Mouse (Mus musculus) ovary, postnatal 36 days (tissue): ENCODE data around the gene Ppp1r3c.
"Not testable (repeated sequence)": the region's sequence is repeated elsewhere in the genome, so short reads cannot be mapped to it uniquely, and the experiment has no call there.

Source experiments
- DNase-seq: peaks from one replicate; pipeline ENCODE4 v3.0.0; 2022; ENCODE audit warnings: low spot score, mixed read lengths

Gene Ppp1r3c

DNA sequence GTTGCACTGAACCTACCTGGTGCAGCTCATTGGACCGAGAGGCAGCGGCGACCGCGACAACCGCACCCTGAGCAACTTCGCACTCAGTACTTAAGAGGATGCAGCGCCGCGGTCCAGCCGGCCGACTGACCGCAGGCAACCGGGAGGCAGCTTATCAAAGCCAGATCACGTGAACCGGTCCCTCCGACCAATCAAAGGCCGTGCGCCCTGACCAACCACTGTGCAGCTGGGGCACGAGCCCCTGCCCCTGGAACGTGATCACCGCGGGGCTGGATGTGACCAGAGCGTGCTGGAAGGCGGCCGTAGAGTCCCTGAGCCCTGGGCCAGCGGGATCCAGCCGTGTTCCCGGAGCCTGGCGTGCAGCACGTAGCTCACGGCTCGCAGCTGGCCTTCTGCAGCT lies at the start of gene Ppp1r3c:
TSS of gene Ppp1r3c (minus strand) at position 117 of the 400 bp plus-strand sequence.
- DNase-seq = peak; percentile 89

- no peak for DNase-seq
These were observed 46.7 kb upstream of the Ppp1r3c start for GRCm38 (mm10) chr19:36783179-36783578.

GRCm38 (mm10) chr19:36782591-36782990 lies 46.1 kb upstream of the Ppp1r3c start:
- DNase-seq = no peak

DNA sequence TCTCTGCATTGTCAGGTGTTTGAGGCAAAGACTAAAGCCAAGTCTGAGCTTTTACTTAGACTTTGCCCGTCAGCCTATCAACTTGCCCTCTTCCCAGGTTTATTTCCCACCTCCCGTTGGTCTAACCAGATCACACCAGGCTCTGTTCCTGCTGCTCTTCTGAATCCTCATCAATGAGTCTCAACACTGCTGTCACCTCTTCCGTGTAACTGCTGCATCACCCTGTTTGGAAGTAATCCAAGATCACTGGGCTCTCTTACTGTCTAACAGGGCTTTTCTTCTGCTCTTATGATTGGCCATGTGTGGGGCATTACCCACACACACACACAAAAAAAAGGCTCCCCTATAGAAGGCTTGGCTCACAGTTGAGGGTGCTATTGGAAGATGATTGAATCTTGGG lies 45.5 kb upstream of the Ppp1r3c start:
- DNase-seq = no peak

DNA sequence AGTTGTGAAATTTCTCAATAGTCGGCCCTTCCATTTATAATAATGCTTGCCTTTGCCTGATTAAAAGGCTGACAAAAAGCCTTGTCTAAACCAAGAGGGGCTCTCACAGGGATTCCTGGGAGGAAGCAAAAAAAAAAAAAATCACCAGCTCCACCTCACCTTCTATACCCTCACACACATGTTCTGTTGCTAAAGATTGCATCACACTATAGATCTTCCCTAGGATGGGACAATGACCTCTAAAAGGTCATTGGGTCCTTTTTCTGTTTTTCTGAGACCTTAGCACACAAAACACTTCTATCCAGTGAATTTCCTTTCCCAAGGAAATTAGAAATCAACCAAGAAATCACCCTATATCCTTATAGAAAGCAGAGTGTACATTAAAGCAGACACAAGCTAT lies 43.9 kb upstream of the Ppp1r3c start:
- DNase-seq = no peak

GRCm38 (mm10) chr19:36779765-36780164 lies 43.3 kb upstream of the Ppp1r3c start:
- DNase-seq = no peak

DNA sequence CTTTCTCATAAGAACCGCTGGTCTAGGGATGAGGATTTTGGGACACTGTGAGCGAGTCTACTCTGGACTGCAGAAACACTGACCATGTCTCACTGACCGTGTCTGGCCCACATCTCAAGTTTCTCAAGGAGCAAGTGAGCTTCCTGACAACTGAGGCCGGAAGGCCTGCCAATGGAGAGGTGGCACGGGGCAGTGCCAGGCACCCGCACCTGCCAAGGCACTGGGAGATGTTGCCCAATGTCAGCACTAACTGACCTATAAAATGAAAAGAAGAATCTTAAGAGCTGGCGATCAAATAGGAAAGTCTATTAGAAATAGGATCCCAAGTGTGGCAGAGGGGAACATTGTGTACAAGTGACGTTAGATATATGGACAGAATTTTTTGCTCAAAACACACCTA lies 39.1 kb upstream of the Ppp1r3c start:
- no peak for DNase-seq

GRCm38 (mm10) chr19:36773716-36774459 lies 37.4 kb upstream of the Ppp1r3c start:
- DNase-seq = no peak

- no peak for DNase-seq
These were observed 31.6 kb upstream of the Ppp1r3c start for GRCm38 (mm10) chr19:36768084-36768483.

DNA sequence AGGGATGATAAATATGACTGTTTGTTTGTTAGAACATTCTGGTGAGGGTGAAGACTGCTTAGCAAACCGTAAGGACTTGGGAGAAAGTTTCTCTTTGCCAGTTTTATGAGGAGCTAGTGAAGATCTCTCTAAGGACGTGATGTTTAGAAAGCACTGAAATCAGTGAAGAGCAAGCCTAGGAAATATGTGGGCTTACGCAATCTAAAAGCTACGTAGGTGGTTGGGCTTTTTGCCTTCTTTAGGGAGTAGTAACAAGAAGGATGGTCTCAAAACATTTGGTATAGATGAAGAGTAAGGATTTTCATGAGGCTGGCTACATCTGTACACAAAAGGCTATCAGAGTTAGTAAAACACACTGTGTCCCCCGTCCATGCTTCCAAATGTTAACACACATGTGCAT lies 28.0 kb upstream of the Ppp1r3c start:
- no peak for DNase-seq

GRCm38 (mm10) chr19:36748996-36749395 lies 12.5 kb upstream of the Ppp1r3c start:
- DNase-seq = no peak

DNA sequence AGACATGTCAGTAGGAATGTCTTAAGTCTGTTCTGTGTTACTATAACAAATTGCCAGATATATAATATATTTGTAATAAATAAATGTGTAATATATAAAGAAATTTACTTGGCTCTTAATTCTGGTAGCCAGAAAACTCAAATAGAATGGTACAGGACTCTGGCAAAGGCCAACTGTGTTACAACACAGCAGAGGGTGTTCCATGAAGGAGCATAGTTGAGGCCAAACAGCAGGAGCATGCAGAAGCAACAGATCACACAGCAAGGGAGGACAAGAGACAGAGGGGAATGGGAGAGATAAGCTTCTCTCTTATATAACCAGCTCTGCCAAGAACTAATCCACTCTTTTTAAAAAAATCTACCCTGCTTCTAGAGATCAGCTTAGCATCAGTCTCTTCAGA lies 5.9 kb upstream of the Ppp1r3c start:
- DNase-seq = no peak

DNA sequence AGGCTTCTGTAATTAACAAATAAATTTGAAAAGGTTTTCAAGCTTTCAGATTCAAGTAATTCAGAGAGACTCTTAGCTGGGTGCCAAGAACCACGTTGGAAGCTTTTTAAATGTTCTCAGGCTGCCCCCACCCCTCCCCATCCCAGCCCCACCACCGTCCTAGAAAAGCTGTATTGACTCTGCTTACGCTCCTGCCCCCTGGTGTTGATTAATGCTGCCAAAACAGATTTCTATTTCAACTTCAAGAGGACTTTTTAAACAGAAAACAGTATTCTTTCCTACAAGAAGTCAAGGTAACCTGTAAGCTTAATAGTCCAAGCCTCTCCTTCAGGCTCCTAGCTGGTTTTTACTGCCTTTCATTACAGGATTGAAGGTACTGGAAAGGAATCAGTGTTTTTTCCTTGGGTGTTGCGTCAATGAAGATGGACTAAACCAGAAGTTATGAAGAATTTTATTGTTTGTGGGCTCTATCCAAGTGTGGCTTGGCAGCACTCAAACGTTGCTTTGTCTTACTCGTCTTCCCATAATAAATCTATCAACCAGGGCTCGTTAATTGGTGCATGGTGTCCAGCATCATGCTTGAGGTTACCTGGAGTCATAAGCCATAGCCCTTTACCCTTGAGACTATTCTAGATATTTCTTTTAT lies 3.2 kb upstream of the Ppp1r3c start:
- DNase-seq = no peak

DNA sequence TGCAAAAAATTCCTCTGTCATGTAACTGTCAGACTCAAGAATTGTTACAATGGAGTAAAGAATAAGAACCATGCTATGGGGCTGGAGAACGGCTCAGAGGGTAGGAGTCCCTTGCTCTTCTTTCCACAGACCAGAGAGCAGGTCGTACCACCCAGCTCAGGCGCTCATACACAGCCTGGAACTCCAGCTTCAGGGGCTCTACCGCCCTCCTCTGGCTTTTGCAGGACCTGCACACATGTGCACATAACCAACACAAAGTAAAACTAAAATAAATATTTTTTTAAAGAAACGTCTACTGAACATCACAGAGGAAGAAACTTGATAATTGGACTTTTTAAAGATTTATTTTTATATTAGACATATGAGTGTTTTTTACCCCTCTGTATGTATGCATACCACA lies 1.6 kb upstream of the Ppp1r3c start:
- DNase-seq = no peak

DNA sequence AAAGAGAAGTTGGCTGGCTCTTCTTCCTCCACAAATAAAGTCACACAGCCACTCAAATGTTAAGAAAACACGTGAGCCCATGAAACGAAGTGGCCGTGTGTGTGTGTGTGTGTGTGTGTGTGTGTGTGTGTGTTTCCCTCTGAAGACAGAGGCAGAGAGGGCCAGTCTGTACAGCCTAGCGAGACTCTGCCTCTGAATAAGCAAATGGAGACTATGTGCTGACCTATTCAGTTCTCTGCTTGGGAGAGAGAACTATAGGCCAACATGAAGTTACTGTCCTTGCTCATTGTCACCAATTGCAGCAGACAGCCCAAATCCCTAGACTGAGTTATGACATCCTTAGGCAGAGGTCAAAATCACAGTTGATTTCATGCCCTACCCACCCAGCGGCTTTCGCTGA lies 634 bp upstream of the Ppp1r3c start:
- no peak for DNase-seq

GRCm38 (mm10) chr19:36734308-36735038 lies 2.0 kb downstream of the Ppp1r3c start:
- no peak for DNase-seq

DNA sequence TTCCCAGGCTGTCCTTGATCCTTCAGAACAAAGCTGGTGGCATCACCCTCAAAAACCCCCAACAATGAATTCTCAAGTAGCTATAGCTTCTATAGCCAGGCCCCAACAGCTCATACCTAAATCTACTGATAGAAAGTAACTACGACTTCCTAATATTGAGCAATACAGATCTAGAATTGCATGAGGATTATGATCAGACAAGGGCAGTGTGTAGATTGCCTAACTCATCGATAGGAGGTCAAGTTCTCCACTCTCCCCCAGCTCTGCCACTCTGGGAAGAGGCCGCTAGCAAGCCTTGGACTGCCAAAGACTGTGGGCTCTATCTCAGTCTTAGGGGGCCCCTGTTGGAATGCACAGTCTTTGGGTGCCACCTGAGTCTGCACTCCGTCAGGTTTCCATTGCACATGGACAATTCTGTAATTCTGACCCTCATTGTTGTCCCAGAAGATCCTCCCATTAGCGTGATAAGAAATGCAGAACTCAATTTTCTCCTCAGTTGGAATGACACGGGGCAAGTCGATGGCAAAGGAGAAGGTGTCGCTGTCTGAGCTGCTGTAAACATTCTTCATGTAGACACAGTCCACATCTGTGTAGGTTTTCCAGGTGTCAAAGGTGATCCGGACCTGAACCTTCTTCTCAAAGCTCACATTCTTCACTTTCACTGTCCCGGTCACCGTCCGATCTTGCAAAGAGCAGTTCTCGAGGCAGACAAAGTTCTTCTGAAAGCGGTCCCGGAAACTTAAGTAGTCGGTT lies 3.1 kb downstream of the Ppp1r3c start:
- DNase-seq = no peak

GRCm38 (mm10) chr19:36731310-36731709 lies 5.1 kb downstream of the Ppp1r3c start:
- no peak for DNase-seq

- not testable (repeated sequence) for DNase-seq
These were observed 6.0 kb downstream of the Ppp1r3c start for GRCm38 (mm10) chr19:36730414-36730813.

- no peak for DNase-seq
These were observed 7.6 kb downstream of the Ppp1r3c start for GRCm38 (mm10) chr19:36728741-36729460.

DNA sequence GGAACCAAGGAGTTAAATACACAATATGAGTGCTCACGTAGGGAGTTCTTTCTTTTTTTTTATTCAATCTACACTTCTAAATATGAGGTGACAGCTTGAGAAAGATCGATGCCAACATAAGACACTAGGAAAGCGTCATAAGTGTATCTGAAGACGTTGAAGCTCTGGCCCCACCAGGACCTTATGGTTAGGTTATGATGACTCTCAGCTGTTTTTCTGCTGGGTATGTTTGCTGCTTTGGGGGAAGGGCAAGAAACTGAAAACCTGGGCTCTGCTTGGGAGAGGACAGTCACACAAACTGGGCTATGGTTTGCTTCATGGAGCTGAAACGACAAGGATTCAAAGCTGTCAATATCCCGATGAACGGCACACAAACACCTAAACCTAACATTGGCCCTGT lies 11.5 kb downstream of the Ppp1r3c start:
- no peak for DNase-seq

DNA sequence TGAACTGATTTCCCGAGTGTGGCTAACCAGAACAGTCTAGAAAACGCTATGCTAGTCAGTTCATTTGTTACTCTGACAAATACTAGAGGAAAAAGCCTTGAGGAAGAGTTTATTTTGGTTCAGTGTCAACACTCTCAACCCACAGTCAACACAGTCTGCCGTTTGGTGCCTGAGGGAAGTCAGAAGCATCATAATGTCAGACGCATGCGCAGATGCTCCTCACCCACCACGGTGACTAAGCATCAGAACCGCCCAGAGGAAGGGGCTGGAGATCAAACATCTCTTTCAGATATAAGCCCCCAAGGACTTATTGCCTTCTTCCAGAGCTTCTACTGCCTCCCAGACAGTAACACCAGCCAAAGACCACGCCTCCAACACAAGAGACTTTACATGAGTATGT lies 15.3 kb downstream of the Ppp1r3c start:
- DNase-seq = no peak
